Mouse (Mus musculus) lung, postnatal 0 days (tissue): ENCODE data around the gene Ptprn2.

Experiments
- CTCF ChIP-seq: IDR thresholded peaks from 2 replicates; pipeline ENCODE4 v1.5.1; 2016; ENCODE audit warnings: antibody characterized with exemption, mild to moderate bottlenecking
- EP300 ChIP-seq: IDR thresholded peaks from 2 replicates; pipeline ENCODE4 v1.6.1; 2016; ENCODE audit warnings: antibody characterized with exemption, mild to moderate bottlenecking, control low read depth

DNA sequence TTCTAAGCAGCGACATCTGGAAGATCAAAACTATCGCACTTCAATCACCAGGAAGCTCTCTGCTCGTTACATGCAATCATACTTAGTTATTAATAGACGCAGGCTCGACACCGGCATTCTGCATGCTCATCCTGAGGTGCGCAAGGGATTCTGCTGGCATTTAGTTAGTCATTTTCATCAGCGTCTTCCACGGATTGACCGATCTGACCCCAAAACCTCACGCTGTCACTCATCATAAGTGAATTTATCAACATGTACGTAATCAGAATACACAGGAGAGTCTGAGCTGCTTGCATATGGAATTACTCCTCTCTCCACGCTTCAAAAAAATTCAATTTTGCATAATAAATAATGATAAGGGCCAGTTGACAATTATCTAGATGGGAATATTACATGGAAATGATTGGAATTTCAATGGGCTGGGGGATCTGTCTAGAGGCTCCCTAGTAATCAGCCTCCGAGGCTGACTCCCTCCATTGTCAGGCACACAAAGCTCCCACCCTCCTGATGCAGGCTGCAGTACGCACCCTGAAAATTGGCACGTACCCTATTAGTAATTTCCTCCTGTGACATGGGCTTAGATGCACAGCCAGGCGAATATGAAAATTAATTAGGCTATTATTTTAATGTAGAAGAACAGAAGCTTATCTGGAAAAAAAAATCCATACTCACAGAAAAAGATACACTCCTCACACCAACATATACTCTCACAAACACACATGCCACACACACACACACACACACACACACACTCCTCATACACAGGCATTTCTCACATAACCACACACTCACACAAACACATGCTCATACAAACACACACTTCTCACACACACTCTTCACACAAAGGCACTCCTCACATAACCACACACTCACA, 819.5 kb downstream of the Ptprn2 start:
- TF ChIP-seq CTCF (no peak), EP300 (no peak)
